Mouse (Mus musculus): ENCODE data around the gene Vhl. TPM values are rescaled to one million over a fixed set of nuclear protein-coding genes. Genes with fewer than 3 reads are reported as not detected.

The Vhl gene
- polyA plus RNA-seq, 1 experiment from 2014 or later, result 25.6 TPM

- H3K27ac ChIP-seq, result peak overlapping the region; percentile 88
- peak overlapping the region; percentile 91 for H3K9ac ChIP-seq
- peak overlapping the region; percentile 87 for H3K4me3 ChIP-seq
- peaks cover 22% of the 10 kb centered on the region for H3K4me1 ChIP-seq (replicated peaks)
- H3K27me3 ChIP-seq, result no peaks in the 10 kb centered on the region
- ATAC-seq (replicated peaks; ENCODE audit: insufficient number of reproducible peaks, insufficient read depth, low FRiP score, low read depth), result no peak
- no peaks in the 10 kb centered on the region for H3K36me3 ChIP-seq
- H3K9me3 ChIP-seq (replicated peaks), result no peaks in the 10 kb centered on the region
- peak overlapping the region; percentile 66 for H3K4me2 ChIP-seq
- WGBS, result 51% methylated on average over 12 of the region's 12 CpGs
Observed at GRCm38 (mm10) chr6:113603993-113604392, 19.8 kb upstream of the Vhl start.

GRCm38 (mm10) chr6:113604432-113605223, 19.1 kb upstream of the Vhl start, which contains the start of gene Brk1:
Gene Brk1, plus strand, starts transcription at chr6:113604772.
- H3K27me3 ChIP-seq, result no peaks in the 10 kb centered on the region
- peak within 1 kb of the TSS; percentile 87 for H3K4me3 ChIP-seq
- peak within 1 kb of the TSS; percentile 91 for H3K9ac ChIP-seq
- H3K4me1 ChIP-seq (replicated peaks), result peaks cover 22% of the 10 kb centered on the region
- under 1% methylated on average over 65 of the region's 65 CpGs for WGBS
- peak within 1 kb of the TSS; percentile 88 for H3K27ac ChIP-seq
- peak within 1 kb of the TSS; percentile 66 for H3K4me2 ChIP-seq
- peak; percentile 90 for ATAC-seq (replicated peaks; ENCODE audit: insufficient number of reproducible peaks, insufficient read depth, low FRiP score, low read depth)
- no peaks in the 10 kb centered on the region for H3K9me3 ChIP-seq (replicated peaks)
- H3K36me3 ChIP-seq, result no peaks in the 10 kb centered on the region

GRCm38 (mm10) chr6:113605224-113605545, 18.6 kb upstream of the Vhl start:
- ATAC-seq (replicated peaks; ENCODE audit: insufficient number of reproducible peaks, insufficient read depth, low FRiP score, low read depth), result peak; percentile 29; the same call in 1 of the 2 replicates
- H3K4me2 ChIP-seq, result peak overlapping the region; percentile 66
- no peaks in the 10 kb centered on the region for H3K36me3 ChIP-seq
- WGBS, result 4% methylated on average over 10 of the region's 10 CpGs
- no peaks in the 10 kb centered on the region for H3K9me3 ChIP-seq (replicated peaks)
- H3K4me3 ChIP-seq, result peak overlapping the region; percentile 87
- peak overlapping the region; percentile 91 for H3K9ac ChIP-seq
- no peaks in the 10 kb centered on the region for H3K27me3 ChIP-seq
- peaks cover 17% of the 10 kb centered on the region for H3K4me1 ChIP-seq (replicated peaks)
- peak overlapping the region; percentile 88 for H3K27ac ChIP-seq

- no peak for ATAC-seq (replicated peaks; ENCODE audit: insufficient number of reproducible peaks, insufficient read depth, low FRiP score, low read depth)
- Histone ChIP-seq H3K4me3 (no peak overlapping the region), H3K4me2 (no peak overlapping the region), H3K27ac (no peak overlapping the region), H3K4me1 (replicated peaks) (peaks cover 35% of the 10 kb centered on the region), H3K9ac (no peak overlapping the region), H3K36me3 (peaks cover 4% of the 10 kb centered on the region), H3K27me3 (no peaks in the 10 kb centered on the region), H3K9me3 (replicated peaks) (no peaks in the 10 kb centered on the region)
- WGBS, result 81% methylated on average over 6 of the region's 6 CpGs
Observed at GRCm38 (mm10) chr6:113608871-113609270, 14.9 kb upstream of the Vhl start.

GRCm38 (mm10) chr6:113609293-113609692, 14.5 kb upstream of the Vhl start:
- no peak overlapping the region for H3K9ac ChIP-seq
- no peaks in the 10 kb centered on the region for H3K27me3 ChIP-seq
- H3K4me3 ChIP-seq, result no peak overlapping the region
- ATAC-seq (replicated peaks; ENCODE audit: insufficient number of reproducible peaks, insufficient read depth, low FRiP score, low read depth), result no peak
- H3K27ac ChIP-seq, result no peak overlapping the region
- no peaks in the 10 kb centered on the region for H3K9me3 ChIP-seq (replicated peaks)
- WGBS, result 89% methylated on average over 7 of the region's 7 CpGs
- H3K36me3 ChIP-seq, result peaks cover 8% of the 10 kb centered on the region
- peaks cover 32% of the 10 kb centered on the region for H3K4me1 ChIP-seq (replicated peaks)
- H3K4me2 ChIP-seq, result no peak overlapping the region

- ATAC-seq (replicated peaks; ENCODE audit: insufficient number of reproducible peaks, insufficient read depth, low FRiP score, low read depth), result no peak
- Histone ChIP-seq H3K4me2 (peak overlapping the region; percentile 52), H3K9me3 (replicated peaks) (no peaks in the 10 kb centered on the region), H3K36me3 (peaks cover 39% of the 10 kb centered on the region), H3K27ac (peak overlapping the region; percentile 83), H3K9ac (0 out of 2 replicates have a peak overlapping the region, but pooled peaks have one; percentile 28), H3K4me3 (0 out of 2 replicates have a peak overlapping the region, but pooled peaks have one; percentile 0), H3K27me3 (no peaks in the 10 kb centered on the region), H3K4me1 (replicated peaks) (peaks cover 20% of the 10 kb centered on the region)
- 41% methylated on average over 8 of the region's 8 CpGs for WGBS
Observed at GRCm38 (mm10) chr6:113612258-113612969, 11.3 kb upstream of the Vhl start.

GRCm38 (mm10) chr6:113614152-113614551, 9.6 kb upstream of the Vhl start:
- Histone ChIP-seq H3K9ac (no peak overlapping the region), H3K4me2 (no peak overlapping the region), H3K4me1 (replicated peaks) (peaks cover 20% of the 10 kb centered on the region), H3K9me3 (replicated peaks) (no peaks in the 10 kb centered on the region), H3K4me3 (no peak overlapping the region), H3K27me3 (no peaks in the 10 kb centered on the region), H3K27ac (no peak overlapping the region), H3K36me3 (peaks cover 44% of the 10 kb centered on the region)
- 90% methylated on average over 7 of the region's 7 CpGs for WGBS
- ATAC-seq (replicated peaks; ENCODE audit: insufficient number of reproducible peaks, insufficient read depth, low FRiP score, low read depth), result no peak

- peaks cover 44% of the 10 kb centered on the region for H3K36me3 ChIP-seq
- H3K27ac ChIP-seq, result no peak overlapping the region
- 96% methylated on average over 8 of the region's 8 CpGs for WGBS
Observed at GRCm38 (mm10) chr6:113614997-113615396, 8.8 kb upstream of the Vhl start.

GRCm38 (mm10) chr6:113615489-113615888, 8.3 kb upstream of the Vhl start:
- H3K4me2 ChIP-seq, result no peak overlapping the region
- 92% methylated on average over 4 of the region's 4 CpGs for WGBS
- ATAC-seq (replicated peaks; ENCODE audit: insufficient number of reproducible peaks, insufficient read depth, low FRiP score, low read depth), result no peak
- no peak overlapping the region for H3K27ac ChIP-seq
- H3K9ac ChIP-seq, result no peak overlapping the region
- H3K4me1 ChIP-seq (replicated peaks), result peaks cover 20% of the 10 kb centered on the region
- no peak overlapping the region for H3K4me3 ChIP-seq
- no peaks in the 10 kb centered on the region for H3K27me3 ChIP-seq
- H3K36me3 ChIP-seq, result peaks cover 42% of the 10 kb centered on the region
- no peaks in the 10 kb centered on the region for H3K9me3 ChIP-seq (replicated peaks)

More at GRCm38 (mm10) chr6:113614997-113615396, 8.8 kb upstream of the Vhl start:
- H3K27me3 ChIP-seq, result no peaks in the 10 kb centered on the region
- peaks cover 20% of the 10 kb centered on the region for H3K4me1 ChIP-seq (replicated peaks)
- no peak overlapping the region for H3K4me2 ChIP-seq
- no peaks in the 10 kb centered on the region for H3K9me3 ChIP-seq (replicated peaks)
- H3K9ac ChIP-seq, result no peak overlapping the region
- no peak overlapping the region for H3K4me3 ChIP-seq
- no peak for ATAC-seq (replicated peaks; ENCODE audit: insufficient number of reproducible peaks, insufficient read depth, low FRiP score, low read depth)

- H3K27ac ChIP-seq, result peak overlapping the region; percentile 93
- no peaks in the 10 kb centered on the region for H3K9me3 ChIP-seq (replicated peaks)
- WGBS, result 61% methylated on average over 5 of the region's 5 CpGs
- peak overlapping the region; percentile 90 for H3K4me2 ChIP-seq
- no peak overlapping the region for H3K9ac ChIP-seq
- peaks cover 17% of the 10 kb centered on the region for H3K4me1 ChIP-seq (replicated peaks)
- H3K27me3 ChIP-seq, result no peaks in the 10 kb centered on the region
- H3K36me3 ChIP-seq, result 0 out of 2 replicates have a peak, but pooled peaks cover 5% of the 10 kb centered on the region
- no peak for ATAC-seq (replicated peaks; ENCODE audit: insufficient number of reproducible peaks, insufficient read depth, low FRiP score, low read depth)
- H3K4me3 ChIP-seq, result peak overlapping the region; percentile 90
Observed at GRCm38 (mm10) chr6:113623386-113623785, 373 bp upstream of the Vhl start.

GRCm38 (mm10) chr6:113624989-113625770, 1.4 kb downstream of the Vhl start:
- Histone ChIP-seq H3K4me1 (replicated peaks) (peaks cover 17% of the 10 kb centered on the region), H3K27ac (peak overlapping the region; percentile 93; the same call in 1 of the 2 replicates)
- 45% methylated on average over 5 of the region's 5 CpGs for WGBS

More at GRCm38 (mm10) chr6:113624989-113625770, 1.4 kb downstream of the Vhl start:
- Histone ChIP-seq H3K9me3 (replicated peaks) (no peaks in the 10 kb centered on the region), H3K9ac (peak overlapping the region; percentile 81; the same call in 1 of the 2 replicates), H3K4me3 (peak overlapping the region; percentile 90), H3K4me2 (peak overlapping the region; percentile 90), H3K36me3 (peaks cover 18% of the 10 kb centered on the region), H3K27me3 (no peaks in the 10 kb centered on the region)
- ATAC-seq (replicated peaks; ENCODE audit: insufficient number of reproducible peaks, insufficient read depth, low FRiP score, low read depth), result no peak

Measured in heart, embryonic 15.5 days (tissue).